Mouse (Mus musculus) adrenal gland, postnatal 36 days (tissue): ENCODE data around the gene Map2k5. TPM values are rescaled to one million over a fixed set of nuclear protein-coding genes. Genes with fewer than 3 reads are reported as not detected.

Experiments used
- DNase-seq, 2 experiments: peaks; one replicate each; pipeline ENCODE4 v3.0.0; 2021; ENCODE audit warnings: mixed read lengths in 1 of 2
- total RNA-seq, 2 experiments: library from RNA; stranded (reverse); gene quantifications; 2 replicates each; pipeline ENCODE4 v1.2.3; 2021

The Map2k5 gene
- total RNA-seq, 2 experiments from 2014 or later = 21.2 to 38.2 TPM

GRCm38 (mm10) chr9:63185249-63185648 lies 192.5 kb downstream of the Map2k5 start:
- no peak for DNase-seq

- no peak for DNase-seq
These were observed 193.8 kb downstream of the Map2k5 start for GRCm38 (mm10) chr9:63183864-63184263.

- DNase-seq = no peak
These were observed 195.3 kb downstream of the Map2k5 start for GRCm38 (mm10) chr9:63182306-63182960.

- no peak for DNase-seq
These were observed 196.1 kb downstream of the Map2k5 start for GRCm38 (mm10) chr9:63181337-63182178.

GRCm38 (mm10) chr9:63178296-63178695 lies 199.4 kb downstream of the Map2k5 start:
- DNase-seq = no peak

GRCm38 (mm10) chr9:63174001-63174721 lies 203.5 kb downstream of the Map2k5 start:
- DNase-seq = no peak

GRCm38 (mm10) chr9:63171951-63172350 lies 205.8 kb downstream of the Map2k5 start:
- no peak for DNase-seq

GRCm38 (mm10) chr9:63169127-63169526 lies 208.6 kb downstream of the Map2k5 start:
- no peak for DNase-seq

GRCm38 (mm10) chr9:63165070-63165469 lies 212.6 kb downstream of the Map2k5 start:
- DNase-seq = no peak

- DNase-seq = no peak
These were observed 213.9 kb downstream of the Map2k5 start for GRCm38 (mm10) chr9:63163756-63164155.

- no peak for DNase-seq
These were observed 225.8 kb downstream of the Map2k5 start for GRCm38 (mm10) chr9:63151949-63152348.

- DNase-seq = peak; percentile 87 to 89
These were observed 226.4 kb downstream of the Map2k5 start for GRCm38 (mm10) chr9:63151072-63151870.

GRCm38 (mm10) chr9:63150086-63150800 lies 227.5 kb downstream of the Map2k5 start:
- DNase-seq = no peak

GRCm38 (mm10) chr9:63149372-63149766 lies 228.3 kb downstream of the Map2k5 start:
- no peak for DNase-seq

- DNase-seq = no peak
These were observed 229.0 kb downstream of the Map2k5 start, which contains the start of gene Skor1 for GRCm38 (mm10) chr9:63148410-63149371. TSS of gene Skor1 (minus strand) at chr9:63148961.

GRCm38 (mm10) chr9:63147786-63148409 lies 229.8 kb downstream of the Map2k5 start:
- no peak for DNase-seq

GRCm38 (mm10) chr9:63147296-63147695 lies 230.4 kb downstream of the Map2k5 start:
- DNase-seq = no peak

- DNase-seq = no peak
These were observed 230.8 kb downstream of the Map2k5 start for GRCm38 (mm10) chr9:63146856-63147274.

GRCm38 (mm10) chr9:63146126-63146855 lies 231.4 kb downstream of the Map2k5 start:
- no peak for DNase-seq
